Mouse (Mus musculus) layer of hippocampus, adult 2 months (tissue): ENCODE measurements around the gene Nectin1. TPM values are rescaled to one million over a fixed set of nuclear protein-coding genes. Genes with fewer than 3 reads are reported as not detected.

ENCODE experiments used
- DNase-seq, 2 experiments: peaks; one replicate each; pipeline ENCODE4 v3.0.0; 2022; ENCODE audit warnings: low spot score in 2 of 2
- H3K27ac ChIP-seq: fragments of 200-600 bp; 2 replicates; pipeline ENCODE4 v1.8.1; 2022
- H3K4me3 ChIP-seq: fragments of 200-600 bp; 2 replicates; pipeline ENCODE4 v1.8.1; 2022; ENCODE audit warnings: mild to moderate bottlenecking
- CTCF ChIP-seq: fragments of 200-600 bp; conservative IDR thresholded peaks from 2 replicates; pipeline ENCODE4 v1.8.1; 2022; ENCODE audit warnings: antibody characterized with exemption, mild to moderate bottlenecking, moderate library complexity
- total RNA-seq, 2 experiments: library from RNA; stranded (reverse); gene quantifications; 2 replicates each; pipeline ENCODE4 v1.2.3; 2021

Nectin1 gene
- total RNA-seq, 2 experiments from 2014 or later: 67.2 to 72.6 TPM

GRCm38 (mm10) chr9:43777362-43778360 lies 33.9 kb downstream of the Nectin1 start:
- no peak for DNase-seq
- no peak overlapping the region for H3K27ac ChIP-seq
- no peak overlapping the region for H3K4me3 ChIP-seq
- TF ChIP-seq CTCF: peak; percentile 19; the same call in 1 of the 2 replicates

DNA sequence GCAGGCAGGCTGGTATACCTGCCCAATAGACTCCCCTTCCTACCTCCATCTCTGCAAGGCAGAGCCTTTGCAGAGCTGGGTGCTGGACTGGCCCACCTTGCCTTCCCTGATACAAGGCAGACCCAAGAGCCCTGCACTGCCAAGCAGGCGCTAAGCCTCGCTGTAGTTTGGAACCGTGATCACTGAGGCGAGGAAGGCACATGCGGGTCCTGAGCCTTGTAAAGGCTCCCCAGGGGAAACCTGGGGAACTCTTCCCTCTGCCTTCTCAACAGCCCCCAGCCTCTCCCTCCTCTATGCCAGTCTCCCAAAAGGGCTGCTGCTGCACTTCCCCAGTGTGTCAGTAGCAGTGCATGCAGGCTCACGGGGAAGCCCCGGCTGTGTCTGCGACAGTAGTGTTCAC lies 37.1 kb downstream of the Nectin1 start:
- Histone ChIP-seq H3K4me3 (no peak overlapping the region), H3K27ac (no peak overlapping the region)
- no peak for TF ChIP-seq CTCF
- DNase-seq: no peak

- H3K4me3 ChIP-seq: no peak overlapping the region
- H3K27ac ChIP-seq: no peak overlapping the region
- no peak for DNase-seq
- 0 out of 2 replicates have a peak, but pooled peaks have one; percentile 3 for TF ChIP-seq CTCF
Measured at GRCm38 (mm10) chr9:43782401-43782800, 38.6 kb downstream of the Nectin1 start.

- DNase-seq: no peak
- Histone ChIP-seq H3K4me3 (no peak overlapping the region), H3K27ac (no peak overlapping the region)
- TF ChIP-seq CTCF: no peak
Measured at GRCm38 (mm10) chr9:43783959-43784358, 40.2 kb downstream of the Nectin1 start.

DNA sequence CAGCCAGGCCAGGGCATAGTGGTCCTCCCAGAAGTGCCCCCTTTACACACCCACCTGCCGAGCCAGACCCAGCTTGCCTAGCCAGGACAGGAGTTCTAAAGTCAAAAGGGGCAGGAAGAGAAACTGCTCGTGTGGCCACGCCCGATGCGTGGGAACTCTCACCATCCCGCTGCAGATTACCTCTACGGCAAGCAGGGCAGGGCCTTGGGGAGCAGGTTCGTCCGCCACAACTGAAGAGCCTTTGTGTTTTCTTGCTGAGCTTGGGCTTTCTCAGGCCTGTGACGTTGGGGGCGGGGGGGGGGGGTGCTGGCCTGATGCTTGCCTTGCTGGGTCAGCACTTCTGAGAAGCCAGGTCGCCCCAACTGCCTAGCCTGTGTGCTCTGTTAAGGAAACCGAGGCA lies 41.1 kb downstream of the Nectin1 start:
- H3K4me3 ChIP-seq: no peak overlapping the region
- no peak for TF ChIP-seq CTCF
- no peak for DNase-seq
- no peak overlapping the region for H3K27ac ChIP-seq

GRCm38 (mm10) chr9:43787591-43787990 lies 43.8 kb downstream of the Nectin1 start:
- TF ChIP-seq CTCF: no peak
- DNase-seq: no peak
- no peak overlapping the region for H3K27ac ChIP-seq
- H3K4me3 ChIP-seq: no peak overlapping the region

- TF ChIP-seq CTCF: peak; percentile 23
- Histone ChIP-seq H3K4me3 (no peak overlapping the region), H3K27ac (no peak overlapping the region)
- DNase-seq: no peak
Measured at GRCm38 (mm10) chr9:43792681-43793080, 48.9 kb downstream of the Nectin1 start.

DNA sequence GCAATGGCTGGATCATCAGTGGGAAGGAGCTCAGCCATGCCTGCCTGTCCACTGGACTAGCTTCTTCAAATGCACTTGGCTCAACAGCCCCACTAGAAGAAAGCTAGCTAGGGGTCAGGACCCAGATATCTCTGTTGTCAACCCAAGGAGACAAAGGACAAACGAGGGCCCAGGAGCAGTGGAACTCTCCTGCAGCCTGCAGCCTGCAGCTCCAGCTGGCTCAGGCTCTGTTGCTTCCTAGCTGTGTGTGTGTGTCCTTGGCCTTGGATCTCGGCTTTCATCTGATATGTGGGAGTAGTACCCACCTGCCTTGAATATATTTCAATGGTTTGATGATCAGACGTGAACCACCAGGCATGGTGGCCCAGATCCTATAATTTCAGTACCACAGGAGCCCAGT lies 49.6 kb downstream of the Nectin1 start:
- TF ChIP-seq CTCF: no peak
- Histone ChIP-seq H3K4me3 (no peak overlapping the region), H3K27ac (no peak overlapping the region)
- no peak for DNase-seq

GRCm38 (mm10) chr9:43796031-43796430 lies 52.2 kb downstream of the Nectin1 start:
- no peak for TF ChIP-seq CTCF

GRCm38 (mm10) chr9:43796841-43797740 lies 53.3 kb downstream of the Nectin1 start:
- DNase-seq: no peak
- Histone ChIP-seq H3K4me3 (no peak overlapping the region), H3K27ac (no peak overlapping the region)
- no peak for TF ChIP-seq CTCF

More at GRCm38 (mm10) chr9:43796031-43796430, 52.2 kb downstream of the Nectin1 start:
- Histone ChIP-seq H3K4me3 (no peak overlapping the region), H3K27ac (no peak overlapping the region)
- DNase-seq: no peak

GRCm38 (mm10) chr9:43797746-43798145 lies 54.0 kb downstream of the Nectin1 start:
- Histone ChIP-seq H3K4me3 (no peak overlapping the region), H3K27ac (no peak overlapping the region)
- DNase-seq: no peak
- TF ChIP-seq CTCF: no peak

GRCm38 (mm10) chr9:43800525-43800924 lies 56.7 kb downstream of the Nectin1 start:
- DNase-seq: no peak
- no peak for TF ChIP-seq CTCF
- H3K4me3 ChIP-seq: no peak overlapping the region
- no peak overlapping the region for H3K27ac ChIP-seq

- no peak overlapping the region for H3K4me3 ChIP-seq
- no peak overlapping the region for H3K27ac ChIP-seq
- DNase-seq: peak; percentile 44 to 61
- peak; percentile 93 for TF ChIP-seq CTCF
Measured at GRCm38 (mm10) chr9:43801911-43802310, 58.1 kb downstream of the Nectin1 start.
